Mouse (Mus musculus) layer of hippocampus, adult 2 months (tissue): ENCODE data around the gene Kcnab2. TPM values are rescaled to one million over a fixed set of nuclear protein-coding genes. Genes with fewer than 3 reads are reported as not detected.

Experiments used
- DNase-seq, 2 experiments: peaks; one replicate each; pipeline ENCODE4 v3.0.0; 2022; ENCODE audit warnings: low spot score in 2 of 2
- H3K27ac ChIP-seq: fragments of 200-600 bp; 2 replicates; pipeline ENCODE4 v1.8.1; 2022
- H3K4me3 ChIP-seq: fragments of 200-600 bp; 2 replicates; pipeline ENCODE4 v1.8.1; 2022; ENCODE audit warnings: mild to moderate bottlenecking
- CTCF ChIP-seq: fragments of 200-600 bp; conservative IDR thresholded peaks from 2 replicates; pipeline ENCODE4 v1.8.1; 2022; ENCODE audit warnings: antibody characterized with exemption, mild to moderate bottlenecking, moderate library complexity
- total RNA-seq, 2 experiments: library from RNA; stranded (reverse); gene quantifications; 2 replicates each; pipeline ENCODE4 v1.2.3; 2021

The Kcnab2 gene
- total RNA-seq, 2 experiments from 2014 or later, result 740 to 785 TPM

GRCm38 (mm10) chr4:152353886-152354637 is 123.6 kb downstream of the Kcnab2 start:
- no peak for TF ChIP-seq CTCF
- Histone ChIP-seq H3K27ac (no peak overlapping the region), H3K4me3 (no peak overlapping the region)
- DNase-seq, result no peak

GRCm38 (mm10) chr4:152351422-152352305 is 126.0 kb downstream of the Kcnab2 start:
- TF ChIP-seq CTCF, result no peak
- no peak for DNase-seq
- no peak overlapping the region for H3K4me3 ChIP-seq
- peak overlapping the region; percentile 83; the same call in 1 of the 2 replicates for H3K27ac ChIP-seq

DNA sequence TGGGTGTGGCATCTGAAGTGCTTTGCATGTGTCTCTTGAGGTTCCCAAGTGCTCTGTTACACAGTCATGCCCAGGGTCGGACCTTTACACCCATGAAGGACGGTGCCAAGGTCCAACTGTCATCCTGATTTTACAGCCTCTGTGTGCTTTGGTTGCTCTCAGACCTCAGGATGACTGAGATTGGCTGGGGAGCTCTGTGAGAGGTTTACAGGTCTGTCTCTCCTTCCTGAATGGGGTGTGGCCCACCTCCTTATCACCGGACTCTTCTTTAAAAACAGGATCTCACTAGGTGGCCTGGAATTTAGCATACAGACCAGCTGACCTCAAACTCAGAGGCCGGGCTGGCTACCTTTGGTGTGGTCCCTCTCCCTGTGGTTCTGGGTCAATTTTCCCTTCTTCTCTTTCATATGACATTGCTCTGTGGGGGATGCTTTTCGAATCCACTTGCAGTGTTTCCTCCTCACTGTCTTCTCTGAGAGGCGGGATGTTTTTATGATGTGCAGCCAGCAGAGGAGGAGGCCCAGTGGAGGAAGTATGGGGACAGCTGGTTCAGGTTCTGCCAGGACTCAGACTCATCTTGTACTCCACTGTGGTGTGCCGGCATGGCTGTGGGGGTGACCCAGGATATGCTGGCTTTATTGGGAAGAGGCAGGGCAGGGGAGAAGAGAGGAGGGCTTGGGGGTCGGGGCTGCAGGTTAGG is 126.8 kb downstream of the Kcnab2 start:
- peak overlapping the region; percentile 83 for H3K27ac ChIP-seq
- no peak for DNase-seq
- H3K4me3 ChIP-seq, result no peak overlapping the region
- no peak for TF ChIP-seq CTCF

- peak overlapping the region; percentile 23; the same call in 1 of the 2 replicates for H3K4me3 ChIP-seq
- peak overlapping the region; percentile 83 for H3K27ac ChIP-seq
- TF ChIP-seq CTCF, result no peak
- DNase-seq, result peak; percentile 57 to 80
These were observed 127.8 kb downstream of the Kcnab2 start for GRCm38 (mm10) chr4:152349837-152350381.

- Histone ChIP-seq H3K27ac (peak overlapping the region; percentile 75), H3K4me3 (no peak overlapping the region; the same call in 1 of the 2 replicates)
- TF ChIP-seq CTCF, result no peak
- DNase-seq, result peak; percentile 64 to 70
These were observed 132.4 kb downstream of the Kcnab2 start for GRCm38 (mm10) chr4:152345120-152345889.

DNA sequence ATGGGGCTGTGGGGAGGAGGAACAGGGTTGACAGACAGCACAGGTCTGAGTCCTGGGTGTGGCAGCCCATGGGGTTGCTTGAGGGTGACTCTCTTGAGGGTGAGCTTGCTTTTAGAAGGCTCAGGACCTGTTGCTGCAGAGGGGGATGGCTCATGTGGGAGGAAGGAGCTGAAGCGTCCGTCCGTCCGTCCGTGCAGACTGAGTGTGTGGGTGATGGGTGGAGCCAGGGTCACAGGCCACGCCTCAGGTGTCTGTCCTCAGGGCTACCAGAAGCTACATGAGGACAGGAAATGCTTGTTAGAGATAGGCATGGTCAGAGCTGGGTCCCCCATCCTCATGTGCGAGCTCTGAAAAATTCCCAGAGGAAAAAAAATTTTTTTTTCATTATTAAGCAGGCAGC is 133.0 kb downstream of the Kcnab2 start:
- Histone ChIP-seq H3K27ac (peak overlapping the region; percentile 75; the same call in 1 of the 2 replicates), H3K4me3 (no peak overlapping the region)
- TF ChIP-seq CTCF, result no peak
- no peak for DNase-seq

GRCm38 (mm10) chr4:152343296-152343695 is 134.4 kb downstream of the Kcnab2 start:
- H3K4me3 ChIP-seq, result no peak overlapping the region
- H3K27ac ChIP-seq, result peak overlapping the region; percentile 28; the same call in 1 of the 2 replicates
- peak; percentile 80 for TF ChIP-seq CTCF
- DNase-seq, result no peak

Other genes starting within 250 kb of the Kcnab2 start
- 1 to 10 TPM; 5.6 to 6.4 TPM for gene Gpr153, start 203.6 kb downstream of the Kcnab2 start, total RNA-seq
- gene Hes3, start 186.2 kb downstream of the Kcnab2 start, total RNA-seq, result not detected
- 10 to 100 TPM; 42.3 to 43.0 TPM for gene Icmt, start 180.6 kb downstream of the Kcnab2 start, total RNA-seq
- gene Rnf207, start 158.9 kb downstream of the Kcnab2 start, total RNA-seq, result 1 to 10 TPM; 6.5 to 7.7 TPM
- 100 to 1,000 TPM; 186 to 202 TPM for gene Rpl22, start 152.1 kb downstream of the Kcnab2 start, total RNA-seq
- gene Chd5, start 139.2 kb downstream of the Kcnab2 start, total RNA-seq, result 100 to 1,000 TPM; 118 to 121 TPM
- 10 to 100 TPM; 28.3 to 29.7 TPM for gene Nphp4, start 1.2 kb downstream of the Kcnab2 start, total RNA-seq